Mouse (Mus musculus) embryonic facial prominence, embryonic 11.5 days (tissue): ENCODE measurements around the gene Prkcd. TPM values are rescaled to one million over a fixed set of nuclear protein-coding genes. Genes with fewer than 3 reads are reported as not detected.
A peak's percentile ranks its signal among the peaks of the same experiment; 100 is the strongest.

Source experiments
- ATAC-seq: fragments of 200-750 bp; cut with Nextera tagmentation; replicated peaks from 2 replicates; pipeline ENCODE4 v1.8.0; 2017; ENCODE audit warnings: low read depth; ENCODE audit not compliant: insufficient number of reproducible peaks, low FRiP score, low TSS enrichment
- DNase-seq: peaks from one replicate; pipeline ENCODE4 v3.0.0-alpha.2; 2015; ENCODE audit warnings: low spot score
- H3K27ac ChIP-seq: fragments of 300-500 bp; sonication (generic); replicated peaks from 2 replicates; pipeline ENCODE4 v1.5.1; 2014; ENCODE audit warnings: mild to moderate bottlenecking, low read depth, low read length, control low read depth
- H3K27me3 ChIP-seq: fragments of 300-500 bp; sonication (generic); 2 replicates; pipeline ENCODE4 v1.6.1; 2014; ENCODE audit warnings: mild to moderate bottlenecking, low read length, moderate library complexity, mixed read lengths; ENCODE audit not compliant: control insufficient read depth, insufficient read depth
- H3K36me3 ChIP-seq: fragments of 300-500 bp; sonication (generic); replicated peaks from 2 replicates; pipeline ENCODE4 v1.6.1; 2014; ENCODE audit warnings: low read depth, mild to moderate bottlenecking, low read length, moderate library complexity, mixed read lengths; ENCODE audit not compliant: control insufficient read depth, insufficient read depth
- H3K4me1 ChIP-seq: fragments of 300-500 bp; sonication (generic); 2 replicates; pipeline ENCODE4 v1.6.1; 2014; ENCODE audit warnings: low read length, mixed read lengths; ENCODE audit not compliant: control insufficient read depth, insufficient read depth
- H3K4me2 ChIP-seq: fragments of 300-500 bp; sonication (generic); 2 replicates; pipeline ENCODE4 v1.6.1; 2014; ENCODE audit warnings: low read depth, mild to moderate bottlenecking, control low read depth, low read length, moderate library complexity
- H3K4me3 ChIP-seq: fragments of 300-500 bp; sonication (generic); 2 replicates; pipeline ENCODE4 v1.5.1; 2014; ENCODE audit warnings: low read depth, low read length, control low read depth
- H3K9ac ChIP-seq: fragments of 300-500 bp; sonication (generic); replicated peaks from 2 replicates; pipeline ENCODE4 v1.6.1; 2014; ENCODE audit warnings: mild to moderate bottlenecking, control low read depth, low read length
- H3K9me3 ChIP-seq: fragments of 300-500 bp; sonication (generic); replicated peaks from 2 replicates; pipeline ENCODE4 v1.6.1; 2016; ENCODE audit warnings: mild to moderate bottlenecking, low read length, inconsistent platforms, mixed read lengths; ENCODE audit not compliant: control insufficient read depth
- WGBS: fragments of 180-500 bp; shearing (Covaris S2); extraction: QIAGEN DNeasy Blood & Tissue Kit; methylation state at CpG from one replicate; pipeline ENCODE4 v1.1.7; 2014; 5-methylcytosine and 5-hydroxymethylcytosine counted together
- polyA plus RNA-seq: library from polyadenylated mRNA; unstranded; fragments of >200 nt; fragmentation: Nextera tagmentation; extraction: Ambion mirVana; gene quantifications from 2 replicates; pipeline ENCODE4 v1.2.1, GENCODE M21; 2014

Gene Prkcd
- polyA plus RNA-seq, 1 experiment from 2014 or later: 30.0 TPM

DNA sequence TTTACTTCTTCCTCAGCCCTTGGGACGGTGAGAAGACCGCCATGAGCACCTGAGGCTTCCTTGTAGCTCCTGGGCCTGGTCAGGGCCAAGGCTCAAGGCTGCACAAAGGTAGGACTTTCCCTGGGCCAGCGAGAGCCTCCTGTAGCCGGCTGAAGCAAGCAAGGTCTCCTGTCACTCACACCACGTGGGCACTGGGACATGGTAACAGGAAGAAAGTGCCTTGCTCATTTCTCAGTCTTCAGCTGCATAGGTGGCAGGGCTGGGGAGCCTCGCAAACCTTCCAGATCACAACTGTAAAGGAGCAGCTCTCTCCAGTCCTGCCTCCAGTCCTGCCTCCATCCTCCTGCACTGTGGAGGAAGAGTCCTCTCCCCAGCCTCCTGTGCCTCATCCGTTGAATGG, 50.2 kb downstream of the Prkcd start:
- 72% methylated on average over 7 of the region's 7 CpGs for WGBS
- no peaks in the 10 kb centered on the region for H3K9me3 ChIP-seq
- no peak for ATAC-seq
- H3K27ac ChIP-seq: no peak overlapping the region
- no peaks in the 10 kb centered on the region for H3K27me3 ChIP-seq
- H3K4me2 ChIP-seq: no peak overlapping the region
- no peak for DNase-seq
- H3K9ac ChIP-seq: no peak overlapping the region
- peaks cover 14% of the 10 kb centered on the region for H3K36me3 ChIP-seq
- H3K4me1 ChIP-seq: no peaks in the 10 kb centered on the region
- H3K4me3 ChIP-seq: no peak overlapping the region

DNA sequence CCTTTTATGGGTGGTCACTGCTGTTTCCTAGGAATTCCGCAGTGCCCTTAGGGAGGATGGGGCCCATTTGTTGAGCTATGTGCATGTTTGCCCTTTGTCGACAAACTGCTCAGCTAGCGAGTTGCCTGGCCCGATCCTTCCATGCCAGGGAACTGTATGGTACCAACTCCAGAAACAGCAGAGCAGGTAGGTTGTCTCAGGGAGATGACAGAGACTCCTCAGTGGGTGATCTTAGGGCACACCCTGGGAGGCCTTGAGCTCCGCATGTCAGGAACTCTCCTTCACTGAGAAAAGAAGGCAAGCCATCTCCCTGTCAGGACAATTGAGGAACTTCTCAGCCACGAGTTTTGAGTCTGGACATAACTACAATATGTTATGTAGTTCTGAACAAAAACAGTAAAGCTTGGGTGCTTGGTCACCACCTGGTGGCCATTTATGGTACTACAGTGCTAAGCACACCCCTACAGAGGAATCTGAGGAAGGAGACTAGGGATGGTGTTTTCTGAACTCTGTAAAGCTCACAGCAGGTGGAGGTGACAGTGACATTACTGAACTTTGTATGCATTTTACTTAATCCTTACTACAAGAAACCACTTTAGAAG, 51.9 kb downstream of the Prkcd start:
- no peak overlapping the region for H3K4me3 ChIP-seq
- H3K9ac ChIP-seq: no peak overlapping the region
- peak; percentile 82 for DNase-seq
- H3K27me3 ChIP-seq: no peaks in the 10 kb centered on the region
- no peak overlapping the region for H3K4me2 ChIP-seq
- 0 out of 2 replicates have a peak, but pooled peaks have one; percentile 14 for ATAC-seq
- H3K36me3 ChIP-seq: peaks cover 15% of the 10 kb centered on the region
- no peak overlapping the region for H3K27ac ChIP-seq
- H3K4me1 ChIP-seq: no peaks in the 10 kb centered on the region
- no peaks in the 10 kb centered on the region for H3K9me3 ChIP-seq
- WGBS: 63% methylated on average over 6 of the region's 6 CpGs

DNA sequence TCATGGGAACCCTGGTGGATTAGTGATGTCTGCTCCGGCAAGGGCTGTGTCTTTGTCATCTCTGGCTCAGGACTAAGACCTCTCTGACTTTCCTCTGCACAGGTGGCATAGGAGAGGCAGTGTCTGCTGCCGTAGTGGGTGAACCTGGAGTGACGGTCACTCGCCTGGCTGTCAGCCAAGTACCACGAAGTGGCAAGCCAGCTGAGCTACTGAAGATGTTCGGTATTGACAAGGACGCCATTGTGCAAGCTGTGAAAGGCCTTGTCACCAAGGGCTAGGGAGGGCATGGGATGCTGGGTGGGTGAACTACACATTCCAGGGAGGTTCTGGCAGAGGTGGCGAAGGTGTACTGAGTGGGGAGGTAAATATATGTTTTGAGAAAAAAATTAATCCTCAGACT, 52.8 kb downstream of the Prkcd start:
- DNase-seq: no peak

DNA sequence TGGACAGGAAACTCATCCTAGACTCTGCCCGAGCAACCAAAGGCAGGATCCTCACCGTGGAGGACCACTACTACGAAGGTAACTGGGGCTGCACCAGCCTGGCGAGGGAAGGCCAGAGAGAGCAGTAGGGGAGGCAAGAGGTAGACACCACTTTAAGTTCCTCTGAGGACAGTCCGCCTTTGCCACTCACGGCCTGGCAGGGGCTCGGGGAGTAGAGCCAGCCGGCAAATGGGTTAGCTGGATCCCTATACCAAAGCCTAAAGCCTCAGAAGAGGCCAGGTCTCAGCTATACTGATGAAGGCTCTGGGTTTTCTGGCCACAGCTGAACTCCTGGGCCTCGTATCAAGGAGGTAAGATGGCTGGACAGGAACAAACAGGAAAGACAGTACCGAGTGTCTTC, 53.8 kb downstream of the Prkcd start:
- ATAC-seq (no peak), DNase-seq (no peak)
- no peaks in the 10 kb centered on the region for H3K27me3 ChIP-seq
- no peak overlapping the region for H3K4me3 ChIP-seq
- no peaks in the 10 kb centered on the region for H3K9me3 ChIP-seq
- WGBS: 84% methylated on average over 10 of the region's 10 CpGs
- no peak overlapping the region for H3K4me2 ChIP-seq
- H3K36me3 ChIP-seq: peaks cover 19% of the 10 kb centered on the region
- no peaks in the 10 kb centered on the region for H3K4me1 ChIP-seq
- no peak overlapping the region for H3K9ac ChIP-seq
- H3K27ac ChIP-seq: no peak overlapping the region

More for the DNA sequence above, 52.8 kb downstream of the Prkcd start:
- H3K4me1 ChIP-seq: no peaks in the 10 kb centered on the region
- no peak overlapping the region for H3K4me2 ChIP-seq
- H3K27ac ChIP-seq: no peak overlapping the region
- WGBS: 85% methylated on average over 8 of the region's 8 CpGs
- no peaks in the 10 kb centered on the region for H3K9me3 ChIP-seq
- no peak overlapping the region for H3K4me3 ChIP-seq
- no peak overlapping the region for H3K9ac ChIP-seq
- H3K27me3 ChIP-seq: no peaks in the 10 kb centered on the region
- ATAC-seq: no peak
- peaks cover 17% of the 10 kb centered on the region for H3K36me3 ChIP-seq

DNA sequence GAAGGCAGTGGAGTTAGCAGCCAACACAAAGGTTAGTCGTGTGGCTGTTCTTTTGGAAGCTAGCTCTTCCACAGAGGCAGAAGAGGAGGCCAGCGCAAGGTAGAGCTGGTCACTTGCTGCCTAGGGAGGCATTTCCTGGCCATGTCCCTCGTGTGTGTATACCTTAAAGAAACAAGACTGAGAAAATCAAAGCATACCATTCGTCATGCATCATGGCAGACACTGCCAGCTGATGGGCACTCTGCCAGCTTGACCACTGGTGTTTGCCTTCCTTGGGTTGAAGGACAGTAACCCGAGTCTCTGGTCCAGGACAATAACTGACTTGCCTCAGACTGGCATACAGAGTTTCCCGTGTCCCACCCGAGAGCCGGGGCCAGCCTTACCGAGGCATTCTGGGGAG, 55.7 kb downstream of the Prkcd start:
- no peak overlapping the region for H3K4me2 ChIP-seq

DNA sequence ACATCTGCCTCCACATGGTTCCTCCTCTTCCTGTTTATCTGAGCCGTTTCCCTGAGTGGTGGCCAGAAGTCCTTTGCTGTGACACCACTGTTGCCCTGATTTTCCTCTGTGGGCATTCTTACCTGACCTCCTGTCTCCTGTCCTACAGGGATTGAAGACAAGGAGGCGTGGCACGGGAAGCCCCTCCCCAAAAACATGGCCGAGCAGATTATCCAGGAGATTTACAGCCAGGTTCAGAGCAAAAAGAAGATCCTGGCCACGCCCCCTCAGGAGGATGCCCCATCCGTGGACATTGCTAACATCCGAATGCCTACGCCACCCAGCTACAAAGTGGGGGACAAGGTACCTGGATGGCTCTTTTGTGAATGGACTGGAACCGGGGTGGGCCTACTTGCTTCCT, 58.0 kb downstream of the Prkcd start:
- Histone ChIP-seq H3K9ac (no peak overlapping the region), H3K36me3 (peaks cover 30% of the 10 kb centered on the region), H3K27me3 (no peaks in the 10 kb centered on the region), H3K9me3 (no peaks in the 10 kb centered on the region), H3K4me2 (no peak overlapping the region), H3K4me3 (no peak overlapping the region), H3K27ac (no peak overlapping the region), H3K4me1 (no peaks in the 10 kb centered on the region)
- DNase-seq (no peak), ATAC-seq (no peak)
- WGBS: 88% methylated on average over 9 of the region's 9 CpGs

More for the DNA sequence above, 55.7 kb downstream of the Prkcd start:
- Histone ChIP-seq H3K27me3 (no peaks in the 10 kb centered on the region), H3K9me3 (no peaks in the 10 kb centered on the region), H3K4me1 (no peaks in the 10 kb centered on the region), H3K27ac (no peak overlapping the region), H3K36me3 (peaks cover 30% of the 10 kb centered on the region), H3K4me3 (no peak overlapping the region), H3K9ac (no peak overlapping the region)
- DNase-seq (no peak), ATAC-seq (no peak)
- 90% methylated on average over 9 of the region's 9 CpGs for WGBS

DNA sequence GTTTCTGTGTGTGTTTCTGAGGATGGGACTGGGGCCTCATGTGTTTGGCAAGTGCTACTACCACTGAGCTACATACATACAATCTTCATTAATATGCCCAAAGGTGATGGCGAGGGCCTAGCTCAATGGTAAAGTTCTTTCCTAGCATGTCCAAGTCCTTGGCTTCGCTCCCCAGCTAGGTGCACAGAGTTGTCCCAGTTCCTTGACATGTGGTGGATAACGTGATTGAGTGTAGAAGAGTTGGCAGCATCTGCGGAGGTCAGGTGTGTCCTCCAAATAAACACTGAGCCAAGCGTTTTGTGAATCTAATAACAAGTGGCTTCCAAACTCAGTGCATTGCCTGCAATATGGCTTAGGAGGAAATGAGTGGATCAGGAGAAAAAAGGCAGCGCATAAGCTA, 59.7 kb downstream of the Prkcd start:
- H3K4me2 ChIP-seq: no peak overlapping the region
- H3K27me3 ChIP-seq: no peaks in the 10 kb centered on the region
- H3K9me3 ChIP-seq: no peaks in the 10 kb centered on the region
- WGBS: 88% methylated on average over 6 of the region's 6 CpGs
- peaks cover 24% of the 10 kb centered on the region for H3K36me3 ChIP-seq
- no peaks in the 10 kb centered on the region for H3K4me1 ChIP-seq
- no peak overlapping the region for H3K9ac ChIP-seq
- no peak overlapping the region for H3K27ac ChIP-seq
- H3K4me3 ChIP-seq: no peak overlapping the region
- DNase-seq: no peak
- ATAC-seq: no peak

DNA sequence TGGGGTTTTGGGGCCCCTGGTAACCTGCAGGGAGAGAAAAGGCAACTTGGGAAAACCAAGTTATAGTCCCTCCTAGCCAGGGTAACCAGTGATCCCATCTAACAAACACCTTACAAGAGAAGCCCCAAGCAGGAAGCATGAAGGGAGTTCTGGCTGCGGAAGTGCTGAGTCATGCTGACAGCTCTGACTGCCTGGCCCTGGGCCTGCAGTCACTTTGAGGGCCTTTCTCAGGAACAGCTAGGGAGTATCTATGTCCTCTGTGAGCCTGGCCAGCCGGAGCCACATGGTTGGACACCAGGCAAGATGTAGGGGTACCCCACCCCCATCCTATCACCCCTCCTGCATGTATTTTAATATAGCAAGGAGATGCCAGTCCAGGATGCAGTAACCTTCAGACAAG, 61.6 kb downstream of the Prkcd start:
- no peaks in the 10 kb centered on the region for H3K4me1 ChIP-seq
- H3K9ac ChIP-seq: no peak overlapping the region
- H3K4me2 ChIP-seq: no peak overlapping the region
- DNase-seq (no peak), ATAC-seq (no peak)
- H3K27me3 ChIP-seq: no peaks in the 10 kb centered on the region
- H3K27ac ChIP-seq: no peak overlapping the region
- peaks cover 31% of the 10 kb centered on the region for H3K36me3 ChIP-seq
- H3K9me3 ChIP-seq: no peaks in the 10 kb centered on the region
- WGBS: 94% methylated on average over 2 of the region's 2 CpGs
- no peak overlapping the region for H3K4me3 ChIP-seq
